Mouse (Mus musculus) spleen, postnatal 10 days (tissue): ENCODE measurements around the gene Chrnd.

Experiments used
- DNase-seq, 2 experiments: peaks; one replicate each; pipeline ENCODE4 v3.0.0; 2021 to 2022; ENCODE audit warnings: low spot score in 2 of 2

Chrnd gene

GRCm38 (mm10) chr1:87227160-87227550 is 36.7 kb downstream of the Chrnd start:
- DNase-seq, result no peak

GRCm38 (mm10) chr1:87230606-87231005 is 40.2 kb downstream of the Chrnd start:
- no peak for DNase-seq

- no peak for DNase-seq
Measured at GRCm38 (mm10) chr1:87232197-87232596, 41.8 kb downstream of the Chrnd start.

- no peak for DNase-seq
Measured at GRCm38 (mm10) chr1:87239056-87239455, 48.6 kb downstream of the Chrnd start.

- no peak for DNase-seq
Measured at GRCm38 (mm10) chr1:87243021-87243420, 52.6 kb downstream of the Chrnd start.

GRCm38 (mm10) chr1:87245430-87245829 is 55.0 kb downstream of the Chrnd start:
- DNase-seq, result no peak

GRCm38 (mm10) chr1:87245929-87246815 is 55.8 kb downstream of the Chrnd start:
- DNase-seq, result peak; percentile 60 to 78
